Mouse (Mus musculus) liver (tissue): ENCODE data around the gene Cpvl.

Experiments used
- DNase-seq: peaks from one replicate; pipeline ENCODE4 v3.0.0-alpha.2; 2020; ENCODE audit warnings: mixed read lengths

Cpvl gene

DNA sequence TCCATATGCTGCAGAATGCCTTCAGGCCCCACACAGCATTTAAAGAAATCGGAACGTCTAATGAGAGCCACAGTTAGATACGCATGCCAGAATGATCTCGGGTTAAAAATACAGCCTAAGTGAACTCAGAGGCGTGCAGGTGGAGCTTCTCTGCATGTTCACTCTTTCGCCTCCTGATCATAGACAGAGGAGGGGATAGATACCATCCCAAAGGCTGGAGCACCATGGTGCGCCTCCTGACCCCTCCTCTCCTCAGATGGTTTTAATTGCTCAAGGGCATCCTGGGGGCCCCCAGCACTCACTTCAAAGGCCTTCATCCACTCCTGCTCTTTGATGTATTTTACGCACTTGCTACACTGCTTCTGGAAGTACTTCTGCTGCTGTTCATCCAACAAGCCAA is 46.9 kb downstream of the Cpvl start:
- no peak for DNase-seq

DNA sequence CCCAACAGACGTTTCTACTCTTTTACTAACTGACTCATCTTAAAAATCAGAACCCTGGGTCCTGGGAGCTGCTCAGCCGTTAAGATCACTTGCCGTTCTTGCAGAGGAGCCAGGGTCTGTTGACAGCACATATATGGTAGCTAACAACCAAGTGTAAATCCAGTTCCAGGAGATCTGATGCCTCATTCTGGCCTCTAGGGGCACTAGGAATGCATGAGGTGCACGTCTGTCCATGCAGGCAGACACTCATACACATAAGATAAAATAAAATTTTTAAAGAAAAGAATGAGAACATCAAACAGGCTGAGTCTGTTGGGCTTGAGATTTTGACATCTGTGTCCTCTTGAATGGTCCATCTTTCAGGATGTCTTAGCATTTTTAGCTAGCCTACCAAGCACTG is 48.6 kb downstream of the Cpvl start:
- no peak for DNase-seq

DNA sequence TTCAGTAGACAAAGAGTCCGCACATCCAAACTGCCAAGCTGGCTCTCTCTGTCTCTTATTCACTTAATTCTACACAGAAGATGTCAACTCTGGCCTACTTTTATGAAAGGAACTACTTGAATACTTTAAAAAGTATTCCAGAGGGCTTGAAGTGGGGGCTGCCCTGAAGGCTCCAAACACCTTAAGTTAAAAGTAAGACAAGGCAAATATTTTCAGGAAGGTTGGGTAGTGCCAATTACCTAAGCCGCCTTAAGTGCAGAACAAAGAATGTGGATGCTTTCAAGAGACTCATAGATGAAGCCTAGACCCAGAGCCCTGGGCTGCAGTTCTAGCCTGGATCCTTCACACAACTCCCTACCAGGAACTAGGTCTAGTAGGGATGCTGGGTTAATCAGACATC is 52.3 kb downstream of the Cpvl start:
- DNase-seq, result no peak

DNA sequence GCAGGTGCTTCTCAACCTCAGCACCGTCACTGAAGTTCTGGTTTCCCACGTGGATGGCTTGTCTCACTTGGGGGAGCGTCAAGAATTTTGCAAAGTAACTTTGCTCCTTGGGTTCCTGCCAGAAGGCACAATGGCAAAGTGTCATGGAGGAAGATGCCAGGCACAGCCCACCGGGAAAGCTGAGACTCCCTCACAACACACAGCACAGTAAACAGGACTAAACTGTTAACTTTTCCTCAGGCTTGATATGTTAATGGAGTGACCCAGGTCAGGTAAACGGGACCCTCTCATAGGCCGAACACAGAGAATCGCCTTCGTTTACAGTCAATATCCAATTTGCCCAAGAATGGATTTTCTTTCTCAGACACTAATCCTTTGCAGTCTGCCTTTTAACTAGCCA is 53.3 kb downstream of the Cpvl start:
- no peak for DNase-seq

DNA sequence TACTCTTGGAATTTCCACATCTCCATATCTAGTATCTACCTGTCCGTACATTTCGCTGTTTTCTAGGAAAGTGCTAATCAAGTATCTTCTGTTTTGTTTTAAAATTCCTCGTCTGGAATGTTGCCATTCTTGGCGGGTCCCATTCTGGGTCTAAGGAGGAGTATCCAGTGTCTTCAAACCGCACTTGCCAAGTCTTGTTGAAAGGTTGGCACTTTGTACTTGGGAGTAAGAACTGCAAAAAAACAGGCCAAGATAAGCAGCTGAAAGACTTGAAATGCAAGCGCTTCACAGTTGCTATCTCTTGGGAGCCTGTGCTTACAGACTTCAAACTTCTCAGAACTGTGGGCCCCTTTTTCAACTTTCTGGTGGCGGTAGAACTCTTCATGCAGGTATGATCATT is 58.4 kb downstream of the Cpvl start:
- no peak for DNase-seq

DNA sequence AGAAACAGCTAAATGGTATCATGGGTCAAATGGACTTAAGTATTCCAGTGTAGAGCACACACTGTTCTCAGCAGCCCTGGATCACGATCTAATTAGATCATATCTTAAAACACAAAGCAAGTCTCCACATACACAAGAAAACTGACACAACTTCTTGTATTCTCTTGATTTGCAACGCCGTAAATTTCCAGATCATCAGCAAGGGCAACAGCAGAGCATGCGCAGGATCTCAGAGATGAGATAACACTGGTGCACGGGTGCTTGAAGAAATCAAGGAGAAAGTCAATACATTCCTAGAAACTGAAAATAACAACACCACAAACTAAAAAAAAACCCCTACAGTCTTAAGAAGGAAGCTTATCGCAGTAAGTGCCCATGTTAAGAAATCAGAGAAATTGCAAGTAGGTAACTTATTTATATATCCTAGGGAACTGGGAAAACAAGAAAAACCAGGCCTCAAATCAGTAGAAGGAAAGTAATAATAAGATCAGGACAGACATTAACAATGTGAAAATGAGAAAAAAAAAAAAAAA is 61.4 kb downstream of the Cpvl start:
- no peak for DNase-seq

DNA sequence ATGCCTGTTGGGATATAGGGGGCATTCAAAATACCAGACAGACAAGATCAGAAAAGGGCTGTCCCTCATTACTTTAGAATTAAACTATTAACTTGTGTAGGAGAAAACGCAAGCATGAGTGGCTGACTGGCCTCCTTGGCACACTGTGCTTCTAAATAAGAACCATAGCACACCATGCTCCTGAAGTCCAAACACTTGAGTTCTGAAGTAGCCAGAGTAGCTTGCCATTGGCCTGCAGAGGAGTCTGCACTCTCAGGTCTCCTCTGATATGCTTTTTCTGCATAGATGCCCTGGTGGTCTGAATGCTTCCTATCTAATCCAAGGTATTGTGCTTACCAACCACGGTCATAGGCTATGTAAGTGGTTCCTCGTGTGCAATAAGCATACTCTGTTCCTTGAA is 63.1 kb downstream of the Cpvl start:
- DNase-seq, result no peak

DNA sequence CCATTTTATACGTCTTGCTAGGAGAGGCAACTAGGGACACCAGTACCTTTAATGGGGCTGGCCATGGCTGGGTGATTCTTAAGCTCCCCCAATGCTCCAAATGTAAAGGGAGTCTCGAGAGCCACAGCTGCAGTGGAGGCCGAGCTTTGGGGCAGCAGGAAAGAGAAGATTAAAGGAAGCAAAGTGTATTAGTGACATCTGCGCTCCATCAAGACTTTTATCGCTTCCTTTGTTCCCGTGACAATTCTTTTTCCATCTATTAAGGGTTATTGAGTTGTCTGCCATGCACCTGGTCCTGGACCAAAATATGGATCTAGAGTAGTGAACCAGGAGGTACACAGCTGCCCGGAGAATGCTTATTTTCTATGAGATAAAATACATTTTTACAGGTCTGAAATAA is 65.3 kb downstream of the Cpvl start:
- no peak for DNase-seq

DNA sequence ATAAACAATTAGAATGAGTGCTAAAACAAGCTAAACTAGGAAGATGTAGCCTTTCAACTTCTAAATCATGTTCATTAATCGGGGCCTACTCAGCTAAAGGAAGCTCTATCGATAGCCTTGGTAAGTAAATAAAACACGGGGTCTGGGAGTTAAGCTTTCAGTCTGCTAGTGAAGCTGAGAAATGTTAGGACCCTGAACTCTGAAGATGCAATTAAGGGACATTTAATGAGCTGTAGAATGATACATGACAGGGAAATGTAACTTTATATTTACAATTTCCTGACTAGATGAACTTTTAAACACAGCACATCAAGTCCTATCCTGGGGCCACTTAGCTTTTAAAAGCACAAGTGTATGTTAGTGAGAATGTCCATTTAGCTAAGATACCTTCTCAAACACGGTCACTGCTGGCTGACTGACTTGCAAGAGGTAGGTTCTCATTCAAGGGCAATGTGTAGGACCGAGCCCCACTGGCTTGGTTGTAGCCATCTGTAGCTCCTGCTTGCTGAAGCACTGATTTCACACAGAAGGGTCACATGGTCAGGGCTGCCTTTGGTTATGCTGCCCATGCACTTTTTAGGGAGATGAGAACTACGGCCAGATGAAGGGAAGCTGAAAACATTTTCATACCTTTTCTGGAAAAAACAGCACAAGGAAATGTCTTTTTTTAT is 66.2 kb downstream of the Cpvl start:
- DNase-seq, result no peak

DNA sequence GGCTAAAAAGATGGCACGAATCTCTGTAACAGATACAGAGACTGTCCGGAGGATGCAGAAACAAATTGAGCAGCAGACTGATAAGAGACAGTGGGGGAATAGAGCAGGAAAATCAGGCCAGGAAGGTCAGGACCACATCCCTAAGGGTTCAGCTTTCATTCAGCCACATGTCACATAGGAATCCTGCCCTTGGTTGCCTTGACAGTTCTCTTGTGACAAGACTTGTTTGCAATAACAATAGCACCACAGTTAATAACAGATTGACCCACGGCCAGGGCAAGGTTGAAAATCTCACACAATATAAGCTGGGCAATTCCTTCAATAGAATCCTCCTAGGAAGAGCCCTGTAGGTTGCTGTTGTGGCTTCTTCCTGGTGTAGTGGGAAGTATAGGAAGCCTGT is 68.5 kb downstream of the Cpvl start:
- no peak for DNase-seq

DNA sequence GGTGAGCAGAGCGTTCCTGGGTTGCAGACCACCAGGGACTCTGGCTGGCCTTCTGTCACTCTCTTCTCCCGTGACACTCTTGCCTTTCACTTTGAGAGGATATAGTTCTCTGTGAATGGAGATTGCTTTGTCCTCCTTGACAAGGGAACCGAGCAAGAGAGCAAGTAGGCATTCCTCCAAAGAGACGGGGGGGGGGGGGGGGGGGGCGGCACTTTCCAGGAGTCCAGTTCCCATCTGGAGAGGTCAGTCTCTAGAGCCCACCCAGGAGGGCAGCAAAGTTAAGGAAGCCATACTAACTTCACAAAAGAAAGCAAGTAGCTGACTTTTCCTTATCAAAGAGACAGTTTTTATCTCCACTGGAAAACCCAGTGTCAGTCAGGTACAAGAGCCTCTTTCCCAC is 69.0 kb downstream of the Cpvl start:
- DNase-seq, result no peak

DNA sequence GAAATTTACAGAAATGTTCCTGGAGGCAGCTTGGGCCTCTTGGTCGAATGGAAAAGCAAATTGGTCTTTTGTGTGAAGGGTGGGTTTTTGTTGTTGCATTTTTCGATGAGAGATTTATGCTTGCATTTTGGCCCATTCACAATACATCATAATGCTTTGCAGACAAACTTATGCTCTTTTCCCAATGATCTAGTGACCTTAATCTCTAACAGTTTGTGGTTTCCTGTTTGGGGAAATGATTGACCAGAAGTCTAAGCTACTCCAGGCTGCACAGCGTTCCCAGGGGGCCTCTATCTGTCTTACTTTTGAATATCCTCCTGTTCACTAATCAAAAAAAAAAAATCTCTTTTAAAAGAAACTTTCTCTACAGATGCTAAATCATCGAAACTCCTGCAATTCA is 71.6 kb downstream of the Cpvl start:
- DNase-seq, result no peak

DNA sequence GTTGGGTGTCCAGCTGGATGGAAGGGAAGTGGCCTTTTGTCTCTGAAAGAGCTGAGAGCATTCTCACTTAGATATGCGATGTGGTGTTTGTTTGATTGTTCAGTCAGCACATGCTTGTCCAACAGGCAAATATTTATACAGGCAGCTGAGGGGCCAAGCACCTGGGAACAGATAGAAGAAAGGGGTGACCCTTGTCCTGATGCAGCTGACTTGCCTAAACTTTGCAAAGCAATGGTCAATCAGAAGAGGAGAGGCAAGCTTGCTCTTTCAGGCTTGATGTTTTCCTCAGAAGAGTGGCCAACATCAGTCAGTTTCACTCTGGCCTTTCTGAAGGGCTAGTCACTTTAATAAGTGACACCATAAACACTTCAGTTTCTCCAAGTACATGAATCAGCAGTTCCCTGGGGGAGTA is 72.4 kb downstream of the Cpvl start:
- no peak for DNase-seq

DNA sequence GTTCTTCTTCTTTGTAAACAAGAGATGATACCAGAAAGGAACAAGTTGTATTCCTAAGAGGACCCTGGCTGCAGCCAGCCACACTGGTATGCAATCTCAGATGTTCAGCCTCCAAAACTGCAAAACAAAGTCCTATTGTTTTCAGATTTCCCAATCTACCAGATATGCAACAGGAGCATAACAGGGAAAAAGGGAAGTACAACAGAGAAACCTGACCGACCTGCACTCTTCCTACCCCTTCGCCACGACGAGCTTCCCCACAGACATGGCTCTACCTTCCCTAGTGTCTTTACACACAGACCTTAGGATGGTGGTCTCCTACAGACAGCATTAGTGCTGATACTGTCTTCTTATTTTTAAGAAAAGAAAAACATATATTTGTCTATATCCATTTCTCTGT is 72.9 kb downstream of the Cpvl start:
- DNase-seq, result no peak

DNA sequence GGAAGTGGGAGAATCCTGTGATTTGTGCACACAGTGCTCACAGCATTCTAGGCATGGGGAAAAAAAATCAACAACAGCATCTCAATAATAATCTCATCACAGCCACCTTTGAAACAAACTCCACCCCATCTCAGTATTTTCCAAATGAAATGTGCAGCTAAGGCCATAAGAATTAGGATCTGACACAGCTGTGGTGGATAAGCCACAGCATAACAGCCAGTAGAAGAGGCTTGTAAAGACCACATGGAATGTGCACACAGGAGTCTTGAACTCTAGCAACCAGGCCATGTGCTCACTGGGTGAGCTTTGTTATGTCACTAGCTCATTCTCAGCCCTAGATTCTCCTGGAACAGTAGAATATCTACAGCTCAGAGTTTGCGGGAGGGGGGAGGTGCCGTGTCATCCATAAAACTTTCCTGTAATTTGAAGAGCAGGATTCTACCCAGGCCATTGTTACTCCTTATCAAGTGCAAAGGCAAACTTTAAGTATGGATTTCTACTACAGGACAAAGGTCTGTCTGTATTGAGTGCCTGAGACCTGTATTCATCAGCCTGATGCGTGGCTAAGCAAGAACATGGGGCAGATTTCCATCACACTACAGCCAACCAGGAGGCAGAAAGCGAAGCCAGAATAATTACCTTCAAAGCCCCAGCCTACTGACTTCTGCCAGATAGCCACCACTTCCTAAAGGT is 73.6 kb downstream of the Cpvl start:
- no peak for DNase-seq

DNA sequence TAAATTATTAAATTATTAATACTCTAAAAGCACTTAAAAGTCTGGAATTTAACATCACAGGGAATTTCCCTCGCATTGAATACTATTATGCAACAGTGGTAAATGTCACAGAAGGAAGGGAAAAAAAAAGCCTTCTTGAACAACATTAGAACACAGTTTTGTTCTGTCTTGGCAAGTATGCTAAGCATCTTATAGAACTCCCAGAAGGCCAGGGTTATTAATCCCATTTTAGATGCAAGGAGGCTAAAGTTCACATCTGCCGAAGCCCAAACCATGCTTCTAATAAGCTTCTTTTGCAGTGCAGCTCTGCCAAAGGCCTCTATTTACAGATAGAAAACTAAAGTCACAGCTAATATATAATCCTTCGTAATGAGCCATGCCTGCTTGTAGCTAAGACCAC is 74.3 kb downstream of the Cpvl start:
- no peak for DNase-seq

DNA sequence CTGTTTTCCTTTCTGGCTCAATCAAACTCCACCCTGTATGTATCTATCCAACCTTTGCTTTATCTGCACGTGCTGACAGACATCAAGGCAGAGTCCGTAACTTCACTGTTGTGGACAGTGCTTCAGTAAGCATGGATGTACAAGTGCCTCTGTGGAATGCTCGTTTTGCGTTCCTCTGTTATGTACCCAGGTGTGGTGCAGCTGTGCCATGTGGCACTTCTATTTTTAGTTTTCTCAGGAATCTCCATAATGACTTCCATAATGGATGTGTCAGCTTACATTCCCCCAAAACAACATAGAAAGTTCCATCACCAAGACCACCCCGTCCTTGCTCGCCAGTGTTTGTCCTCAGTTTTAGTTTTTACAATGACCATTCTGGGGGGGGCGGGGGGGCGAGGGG is 76.7 kb downstream of the Cpvl start:
- DNase-seq, result no peak

DNA sequence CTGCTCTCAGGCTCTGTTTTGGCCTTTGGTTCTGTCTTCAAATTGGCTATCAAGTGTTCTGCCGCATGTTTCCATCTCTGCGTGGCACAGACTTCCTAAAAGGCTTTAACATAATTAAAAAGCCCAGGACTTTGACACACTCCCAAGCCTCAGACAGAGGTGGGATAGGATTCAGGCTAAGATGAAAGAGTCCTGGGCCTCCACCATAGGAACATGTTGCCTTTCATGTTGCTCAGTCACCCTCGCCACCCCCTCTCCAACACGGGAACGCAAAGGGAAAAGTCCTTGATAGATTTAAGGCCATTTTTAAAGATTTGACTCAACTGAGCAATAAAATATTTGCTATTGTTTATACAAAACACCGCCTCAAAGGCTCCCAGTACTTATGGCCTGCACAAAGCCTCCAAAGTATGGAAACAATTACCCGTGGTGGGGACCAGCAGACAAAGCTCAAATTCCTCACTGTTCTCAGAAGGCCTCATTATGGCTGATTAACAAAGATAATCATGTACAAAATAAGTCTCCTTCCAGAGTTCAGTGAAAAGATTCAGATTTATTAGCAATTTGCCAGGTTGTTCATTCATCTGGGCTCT is 80.5 kb downstream of the Cpvl start:
- no peak for DNase-seq

DNA sequence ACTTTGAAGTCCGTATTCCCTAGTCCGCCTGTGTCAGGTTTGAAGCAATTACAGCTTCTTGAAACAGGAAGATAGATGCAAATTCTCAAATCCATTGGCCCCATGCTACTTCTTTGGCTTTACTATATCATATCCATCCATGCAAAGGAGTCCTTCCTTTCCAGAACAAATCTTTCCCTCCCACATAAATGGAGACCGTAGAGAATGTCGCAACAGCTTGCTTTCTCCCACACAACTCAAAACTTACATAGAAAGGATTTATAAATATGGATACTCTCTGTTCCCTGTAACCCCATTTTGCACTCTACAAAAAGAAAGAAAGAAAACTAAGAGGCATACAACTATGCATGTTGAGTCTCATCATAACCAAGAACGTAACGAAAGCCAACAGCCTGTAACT is 81.3 kb downstream of the Cpvl start:
- no peak for DNase-seq

DNA sequence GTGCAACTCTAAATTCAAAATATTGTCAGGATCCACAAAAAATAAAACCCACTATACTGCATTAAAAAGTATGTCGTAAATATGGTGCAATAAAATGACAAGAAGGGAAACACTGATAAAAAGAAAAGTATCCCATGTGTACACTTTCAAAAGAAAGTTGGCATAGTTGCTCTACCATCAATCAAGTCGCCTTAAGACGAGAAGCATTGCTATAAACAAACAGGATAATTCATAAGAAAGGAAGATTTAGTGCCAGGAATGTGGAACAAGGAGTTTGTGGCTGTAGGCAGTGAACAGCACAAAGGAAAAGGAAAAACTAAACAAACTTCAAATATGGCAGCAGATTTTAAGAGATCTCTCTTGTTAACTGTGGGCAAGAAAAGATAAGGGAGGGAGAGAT is 84.7 kb downstream of the Cpvl start:
- DNase-seq, result no peak

DNA sequence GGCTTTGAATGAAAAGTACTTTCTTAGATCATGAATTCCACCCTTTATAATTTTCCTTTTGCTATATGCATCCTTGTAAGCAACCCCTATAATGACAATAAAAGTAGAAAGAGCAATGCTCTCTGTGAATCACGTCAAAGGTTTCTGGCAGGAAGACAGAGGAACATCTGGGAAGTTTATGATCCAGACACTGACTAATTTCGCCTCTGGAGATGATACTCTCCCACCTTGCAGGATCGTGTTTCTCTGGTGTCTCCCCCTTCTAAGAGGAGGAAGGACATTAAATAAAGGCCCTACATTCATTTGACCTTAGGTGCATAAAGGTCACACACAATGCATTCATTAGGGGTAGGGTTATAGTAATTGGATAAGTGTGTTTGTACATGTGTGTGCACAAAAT is 87.4 kb downstream of the Cpvl start:
- DNase-seq, result no peak

DNA sequence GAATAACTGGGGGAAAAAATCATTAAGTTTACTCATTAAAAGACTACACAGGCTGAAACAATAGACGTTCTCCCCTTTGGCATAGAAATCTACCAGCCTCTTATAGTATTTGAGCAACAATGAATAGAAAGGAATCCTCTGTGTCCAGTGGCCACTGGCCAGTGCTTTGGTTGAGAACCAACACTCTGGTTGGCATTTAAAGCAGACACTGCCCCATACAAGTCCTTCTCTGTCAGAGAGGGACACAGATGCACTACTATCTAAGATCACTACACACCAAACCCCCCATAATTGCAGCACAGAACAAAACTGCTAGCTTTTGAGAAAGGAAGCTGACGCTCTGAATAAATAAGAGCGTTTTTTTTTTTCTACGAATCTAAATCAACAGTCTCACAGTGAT is 93.5 kb downstream of the Cpvl start:
- DNase-seq, result no peak

DNA sequence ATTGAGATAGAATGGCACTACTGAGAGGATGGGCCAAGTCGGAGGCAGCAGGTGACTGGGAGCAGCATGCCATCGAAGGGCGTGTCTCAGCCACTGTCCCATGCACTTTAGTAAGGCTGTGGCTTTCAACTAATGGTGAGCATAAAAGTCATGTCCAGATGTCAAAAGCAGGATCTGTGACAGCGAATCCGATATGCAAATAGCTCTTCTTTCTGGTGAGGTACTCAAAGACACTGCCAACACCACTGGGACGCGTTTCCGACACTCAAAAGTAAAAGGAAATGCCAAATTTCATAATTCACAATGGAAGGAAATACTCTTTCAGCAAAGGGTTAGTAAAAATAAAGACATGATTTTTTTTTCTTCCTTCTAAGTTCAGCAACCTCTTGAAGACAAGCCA is 94.0 kb downstream of the Cpvl start:
- DNase-seq, result no peak

DNA sequence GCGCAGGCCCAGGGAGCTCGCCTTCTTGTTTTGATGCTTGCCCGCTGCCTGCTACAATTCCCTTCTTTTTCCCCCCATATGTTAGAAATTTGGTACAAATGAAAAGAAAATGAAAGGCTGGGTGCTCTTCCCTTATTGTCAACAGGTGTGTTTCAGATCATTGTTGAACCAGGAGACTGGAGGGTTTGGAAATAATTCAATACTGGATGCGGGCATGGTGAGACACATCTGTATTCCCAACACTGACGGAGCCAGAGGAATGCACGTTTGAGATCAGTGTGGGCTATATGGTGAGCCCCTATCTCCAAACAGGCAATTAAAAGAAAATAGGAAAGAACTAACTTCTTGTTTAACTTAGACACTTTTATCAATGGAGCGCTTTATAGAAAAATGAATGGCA is 95.1 kb downstream of the Cpvl start:
- DNase-seq, result no peak

DNA sequence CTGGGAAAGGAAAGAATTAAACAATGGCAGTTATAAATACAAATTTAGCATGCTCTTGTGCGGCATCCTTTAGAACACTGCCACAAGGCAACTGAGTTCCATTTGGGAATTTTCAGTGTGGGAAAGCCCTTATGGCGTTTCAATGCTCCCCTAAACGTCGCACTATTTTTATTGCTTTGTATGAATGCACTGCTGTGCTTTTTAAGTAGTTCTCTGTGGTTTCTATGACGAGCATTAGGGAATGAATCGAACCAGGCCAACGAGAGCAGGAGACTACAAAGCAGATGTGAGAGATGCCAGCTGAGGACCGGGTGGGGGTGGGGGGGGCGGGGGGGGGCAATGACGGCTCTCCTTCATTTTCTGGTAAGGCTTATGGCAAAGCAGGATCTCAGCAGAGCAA is 96.8 kb downstream of the Cpvl start:
- DNase-seq, result no peak
